Mouse (Mus musculus) left cerebral cortex, postnatal 25 days (tissue): ENCODE measurements at regions not wholly inside any gene's neighbourhood (a gene's known extent, or its start where the extent isn't known, plus 50 kb on each side); places are given as distances from the start of the nearest gene placed in this dataset.
A peak's percentile ranks its signal among the peaks of the same experiment; 100 is the strongest.

Experiments
- DNase-seq, 2 experiments: peaks; one replicate each; pipeline ENCODE4 v3.0.0; 2022; ENCODE audit warnings: low spot score in 2 of 2, mixed read lengths in 1 of 2
- intact Hi-C: fragments of 180-260 bp; cut with DNase I; formaldehyde crosslinking; loops from one replicate; pipeline ENCODE4 v1.15.1; 2025

DNA sequence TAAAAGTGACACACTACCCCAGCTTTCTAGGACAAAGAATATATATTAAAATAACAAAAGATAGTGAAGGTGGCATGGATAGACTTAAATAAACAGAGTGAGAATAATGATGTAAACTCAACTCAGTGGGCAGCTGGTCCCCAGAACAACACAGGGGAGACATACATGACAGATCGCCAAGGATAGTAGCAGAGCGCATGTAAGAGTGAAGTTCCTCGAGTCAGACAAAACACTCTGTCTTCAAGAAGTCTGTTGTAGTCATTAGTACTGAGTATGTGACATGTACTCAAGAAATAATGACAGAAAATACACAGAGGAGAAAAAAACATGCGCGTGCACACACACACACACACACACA, 74.8 kb upstream of the Stxbp5l start:
- intact Hi-C loops = no loop called here
- DNase-seq = no peak

DNA sequence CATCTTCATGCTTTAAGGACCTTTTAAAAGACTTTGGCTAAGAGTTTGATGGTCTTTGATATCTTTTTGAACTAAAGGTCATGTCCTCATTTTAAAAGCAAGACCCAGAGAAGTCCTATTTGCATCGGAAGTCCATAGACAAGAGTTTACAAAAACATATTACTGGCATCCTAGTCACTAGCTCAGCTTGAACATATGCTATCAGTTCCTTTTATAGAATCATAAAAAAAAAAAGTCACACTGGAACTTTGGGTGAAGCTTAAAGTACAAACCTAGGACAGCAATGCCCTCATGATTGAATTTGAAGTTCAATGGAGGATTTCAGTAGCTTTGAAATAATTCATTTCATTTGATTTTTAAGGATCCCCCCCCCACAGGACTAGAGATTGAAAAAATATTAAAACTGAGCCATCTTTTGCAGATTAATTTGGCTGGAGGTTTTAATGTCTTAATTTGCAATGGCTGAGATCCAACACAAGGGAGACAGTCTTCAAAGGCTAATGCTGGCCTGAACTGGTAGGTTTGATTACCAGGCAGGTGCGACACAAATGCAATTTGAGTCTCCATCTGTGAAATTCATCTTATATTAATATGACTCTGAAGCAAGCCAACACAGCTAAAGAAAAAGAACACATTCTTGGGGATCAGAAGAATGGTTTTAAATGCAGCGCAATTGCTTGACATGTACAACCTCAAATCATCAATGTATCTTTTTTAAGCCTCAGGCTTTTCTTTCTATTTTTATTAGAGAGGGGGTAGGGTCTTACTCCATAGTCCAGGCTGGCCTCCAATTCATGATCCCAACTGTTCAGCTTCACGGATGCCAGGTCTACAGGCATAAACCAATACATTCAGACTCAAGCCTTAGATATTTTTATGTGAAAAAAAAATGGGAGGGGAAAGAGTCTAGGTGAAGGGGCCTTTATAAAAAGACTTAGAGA, 74.1 kb upstream of the Stxbp5l start:
- DNase-seq = no peak
- intact Hi-C loops = no loop called here

DNA sequence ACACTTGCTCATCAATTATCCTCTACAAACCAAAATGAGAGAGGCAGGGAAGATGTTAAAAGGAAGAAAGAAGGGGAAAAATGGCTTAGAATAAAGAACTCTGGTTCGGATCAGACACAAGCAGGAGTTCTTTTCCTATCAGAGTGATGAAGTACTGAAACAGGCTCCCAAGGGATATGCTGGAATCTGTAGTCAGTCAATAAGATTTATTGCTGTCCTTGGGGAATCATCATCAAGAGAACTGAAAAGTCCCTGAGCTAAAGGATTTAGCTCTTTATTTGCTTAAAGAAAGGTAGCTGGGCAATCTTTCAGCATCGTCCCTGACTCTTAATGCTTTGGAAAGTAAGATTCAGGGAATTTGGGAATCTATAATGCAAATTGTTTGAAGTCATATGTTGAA, 71.2 kb upstream of the Stxbp5l start:
- DNase-seq = no peak
- intact Hi-C loops = no loop called here

DNA sequence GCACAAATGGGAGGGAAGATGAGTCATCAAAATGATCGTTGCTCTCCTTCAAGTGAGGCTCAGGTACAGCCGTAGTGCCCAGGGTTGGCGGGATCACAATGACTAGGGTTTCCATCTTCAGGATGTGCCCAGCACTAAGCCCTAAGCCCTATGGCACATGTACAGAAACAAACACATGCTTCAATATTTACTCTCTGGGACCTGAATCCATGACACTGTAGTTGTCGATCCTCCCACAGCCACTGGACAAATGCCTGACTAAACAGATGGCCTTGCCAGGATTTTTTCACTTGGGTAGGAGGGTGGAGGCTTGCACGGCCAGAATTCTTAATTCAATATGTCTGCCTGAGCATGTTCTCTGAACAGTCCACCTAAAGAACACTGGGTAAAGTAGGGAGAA, 65.1 kb upstream of the Stxbp5l start:
- intact Hi-C loops = no loop called here
- DNase-seq = peak in 1 of 2 experiments; percentile 48

DNA sequence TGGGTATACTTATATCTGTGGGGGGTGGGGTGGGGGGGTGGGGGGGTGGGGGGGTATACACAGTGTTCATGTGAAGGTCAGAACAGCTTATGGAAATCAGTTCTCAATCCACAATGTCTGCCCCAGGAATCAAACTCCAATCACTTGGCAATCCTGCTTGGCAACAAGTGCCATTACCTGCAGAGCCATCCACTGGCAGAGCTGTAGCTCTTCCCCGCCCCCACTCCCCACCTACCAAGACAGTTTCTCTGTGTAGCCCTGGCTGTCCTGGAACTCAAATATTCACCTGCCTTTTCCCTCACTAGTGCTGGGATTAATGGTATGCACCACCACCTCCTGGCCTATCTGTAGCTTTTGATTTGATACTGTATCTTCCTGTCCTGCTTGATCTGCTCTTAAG, 61.0 kb upstream of the Stxbp5l start:
- intact Hi-C loops = no loop called here
- DNase-seq = no peak

DNA sequence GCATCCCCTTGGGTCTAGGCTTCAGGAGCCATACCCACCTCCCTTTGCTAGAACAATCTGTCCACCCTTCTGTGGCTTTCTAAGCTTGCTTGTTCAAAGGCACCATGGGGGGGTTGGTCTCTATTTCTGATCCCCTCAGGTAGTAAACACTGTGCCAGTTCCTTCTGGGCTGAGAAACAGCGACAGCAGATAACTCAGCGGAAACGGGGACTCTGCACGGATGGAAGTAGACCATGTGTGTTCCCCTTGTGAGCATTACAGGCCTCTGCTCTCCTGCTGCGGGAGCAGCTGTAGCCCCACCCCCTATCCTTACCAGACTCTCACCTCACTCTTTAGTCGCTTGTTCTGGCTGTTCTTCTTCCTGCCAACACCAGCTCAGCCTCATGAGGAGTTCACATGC, 58.2 kb upstream of the Stxbp5l start:
- no peak for DNase-seq
- intact Hi-C loops = no loop called here

DNA sequence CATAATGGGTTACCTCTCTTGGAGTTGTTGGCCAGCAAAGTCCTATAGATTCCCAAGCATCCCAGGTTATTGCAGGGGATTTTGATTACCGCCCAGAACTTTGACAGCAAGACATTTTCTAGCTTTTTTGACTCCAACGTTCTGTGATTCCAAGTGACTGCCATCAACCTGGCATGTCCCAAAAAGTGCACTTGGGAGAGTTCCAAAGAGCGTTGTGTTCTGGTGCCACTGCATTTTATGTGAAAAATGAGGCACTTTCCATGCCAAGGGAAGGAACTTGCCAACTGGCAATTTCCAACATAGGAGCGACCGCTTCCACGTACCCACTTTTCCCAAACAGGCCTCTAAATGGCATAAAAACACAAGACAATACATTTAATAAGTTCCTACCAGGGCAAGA, 57.7 kb upstream of the Stxbp5l start:
- intact Hi-C loops = no loop called here
- no peak for DNase-seq

DNA sequence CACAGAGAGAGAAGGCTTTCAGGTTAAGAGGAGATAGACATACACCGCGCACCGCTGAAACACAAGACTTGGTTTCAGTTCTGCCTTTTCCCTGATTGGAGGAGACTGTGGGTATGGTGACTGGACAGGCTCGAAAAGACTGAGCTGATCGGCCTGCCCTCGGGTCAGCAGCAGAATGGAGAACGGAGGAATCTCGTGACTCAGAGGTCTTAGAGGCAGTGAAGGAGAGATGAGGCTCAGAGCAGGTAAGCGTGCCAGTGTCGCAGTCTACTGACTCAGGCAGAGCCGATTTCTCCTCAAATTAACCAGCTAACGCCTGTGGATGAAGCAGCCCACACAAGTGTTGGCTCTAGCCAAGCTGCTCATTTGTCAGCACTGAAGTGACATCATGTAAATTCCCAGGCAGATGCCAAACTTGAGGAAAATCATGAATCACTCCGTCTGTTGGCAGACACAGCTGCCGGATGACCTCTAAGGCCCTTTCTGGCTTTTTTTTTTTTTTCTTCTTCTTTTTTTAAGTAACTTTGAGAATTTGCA, 55.9 kb upstream of the Stxbp5l start:
- intact Hi-C loops = no loop called here
- DNase-seq = peak; percentile 35 to 87
